Mouse (Mus musculus) lung, postnatal 10 days (tissue): ENCODE measurements around the gene Prr5l.
"Not testable (repeated sequence)": the region's sequence is repeated elsewhere in the genome, so short reads cannot be mapped to it uniquely, and the experiment has no call there.

Experiments
- DNase-seq: peaks from one replicate; pipeline ENCODE4 v3.0.0; 2021

Gene Prr5l

DNA sequence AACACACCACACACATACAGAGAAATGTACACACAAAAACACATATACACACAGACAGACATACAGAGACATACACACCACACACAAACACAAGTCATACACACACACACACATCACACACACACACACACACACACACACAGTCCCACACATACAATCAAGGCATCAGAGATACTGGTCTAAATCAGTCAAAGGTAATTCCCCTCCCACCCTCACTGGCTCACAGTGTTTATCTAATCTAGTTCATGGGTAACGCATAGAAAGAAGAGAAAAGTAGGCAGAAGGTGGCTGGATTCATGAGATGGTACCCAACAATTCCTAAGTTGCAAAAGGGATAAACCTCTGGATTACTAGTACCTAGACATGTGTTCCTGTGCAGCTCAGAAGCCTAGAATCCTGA is 120.9 kb downstream of the Prr5l start:
- DNase-seq: no peak

DNA sequence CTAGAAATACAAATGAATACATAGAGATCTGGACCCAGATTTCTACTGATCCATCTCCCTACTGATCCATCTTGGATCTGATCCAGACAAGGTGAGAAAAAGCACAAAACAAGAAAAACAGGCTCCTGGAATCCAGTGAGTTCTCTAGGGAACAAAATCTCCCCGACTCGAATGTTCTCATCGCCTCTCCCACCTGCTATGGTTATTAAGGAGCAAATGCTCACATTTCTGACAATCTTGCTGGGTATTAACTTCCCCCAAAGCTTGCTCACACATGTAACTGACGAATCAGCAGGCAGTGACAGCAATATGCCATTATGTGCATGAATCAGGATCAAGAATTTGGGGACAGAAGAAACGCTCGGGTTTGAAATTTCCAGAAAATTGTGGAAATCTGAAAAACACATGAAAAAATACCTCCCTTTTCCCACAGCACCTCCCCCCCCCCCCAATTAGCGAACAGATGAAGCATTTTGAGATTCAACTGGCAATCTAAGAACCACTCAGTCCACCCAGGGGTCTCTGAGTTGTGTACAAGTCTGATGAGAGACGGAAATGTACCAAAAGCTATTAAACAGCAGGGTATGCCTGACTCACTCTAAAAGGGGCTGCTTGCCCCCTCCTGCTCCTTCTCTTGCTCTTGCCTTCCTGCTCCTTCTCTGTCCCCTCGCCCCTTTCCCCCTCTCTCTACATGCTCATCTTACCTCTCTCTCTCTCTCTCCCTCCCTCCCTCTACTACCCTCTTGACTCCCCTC is 123.1 kb downstream of the Prr5l start:
- DNase-seq: no peak

DNA sequence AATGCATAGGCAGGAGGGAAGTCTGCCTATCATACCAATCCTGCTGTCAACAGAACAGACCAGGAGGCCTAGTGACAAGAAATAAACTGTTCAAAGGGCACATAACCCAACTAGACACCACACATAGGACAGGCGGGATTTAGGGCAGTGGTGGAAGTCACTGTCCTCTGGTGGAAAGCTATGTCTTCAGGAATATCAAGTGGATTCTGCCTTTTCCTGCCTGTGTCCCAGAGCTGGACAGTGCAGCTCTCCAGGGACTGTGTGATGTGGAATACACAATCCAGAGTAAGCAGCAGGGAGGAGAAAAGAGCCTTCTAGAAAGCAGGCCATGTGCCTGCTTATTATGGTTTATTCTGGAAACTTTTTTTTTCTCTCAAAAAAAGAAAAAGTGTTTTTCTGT is 125.0 kb downstream of the Prr5l start:
- DNase-seq: no peak

DNA sequence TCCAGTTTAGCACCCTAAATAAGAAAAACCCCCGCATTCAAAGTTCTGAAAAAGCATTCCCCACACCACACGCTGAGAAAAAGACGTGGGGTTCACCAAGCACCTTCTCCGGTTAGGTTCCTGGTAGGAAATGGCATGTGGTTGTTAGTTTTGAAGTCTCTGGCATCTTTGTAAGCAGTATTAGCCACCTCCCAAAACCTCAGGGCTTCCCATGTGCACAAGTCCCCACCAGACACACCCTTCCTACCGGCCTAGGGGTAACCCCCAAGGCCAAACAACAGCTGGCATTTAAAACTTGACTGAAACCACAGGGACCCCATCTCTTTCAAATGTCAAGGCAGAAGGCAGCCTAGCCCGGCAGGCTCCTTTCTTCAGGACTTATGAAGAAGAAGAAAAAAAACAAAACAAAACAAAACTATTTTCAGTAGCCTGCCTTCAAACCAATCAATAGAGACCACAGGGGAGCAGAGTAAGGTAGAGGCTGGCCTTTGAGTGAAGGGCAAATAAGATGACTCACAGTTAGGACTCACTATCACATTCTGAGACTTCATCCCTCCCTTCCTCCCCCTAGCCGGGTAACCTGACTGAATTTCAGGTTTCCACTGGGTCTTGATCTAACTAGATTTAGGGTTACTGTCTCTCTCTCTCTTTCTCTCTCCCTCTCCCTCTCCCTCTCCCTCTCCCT is 126.6 kb downstream of the Prr5l start:
- no peak for DNase-seq

DNA sequence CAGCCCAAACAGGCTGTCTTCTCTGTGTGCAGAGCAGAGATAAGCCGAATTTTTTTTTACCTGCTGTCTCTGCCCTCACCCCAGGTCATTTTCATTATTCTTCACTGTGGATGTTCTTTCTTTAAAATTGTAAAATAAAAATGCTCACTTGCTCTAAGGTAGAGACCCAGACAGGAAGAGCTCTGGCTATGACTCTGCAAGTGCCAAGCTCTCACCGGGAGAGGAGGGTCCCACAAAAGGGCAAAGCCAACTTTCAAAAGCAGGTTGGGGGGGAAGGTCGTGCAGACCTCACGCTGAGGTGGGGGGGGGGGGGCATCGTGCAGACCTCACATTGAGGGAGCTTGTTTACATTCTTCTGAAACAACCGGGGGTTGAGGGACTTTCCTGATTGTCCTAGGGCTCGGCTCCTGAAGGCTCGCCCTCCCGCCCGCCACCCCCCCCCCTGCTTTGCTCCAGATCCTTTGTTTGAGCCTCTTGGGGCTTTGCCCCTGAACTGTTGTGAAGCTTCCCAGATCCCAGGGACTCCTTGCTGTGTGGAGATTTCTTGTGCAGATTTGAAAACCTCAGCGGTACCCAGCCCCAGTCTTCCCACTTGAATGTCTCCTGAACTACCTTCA is 127.8 kb downstream of the Prr5l start:
- DNase-seq: no peak

DNA sequence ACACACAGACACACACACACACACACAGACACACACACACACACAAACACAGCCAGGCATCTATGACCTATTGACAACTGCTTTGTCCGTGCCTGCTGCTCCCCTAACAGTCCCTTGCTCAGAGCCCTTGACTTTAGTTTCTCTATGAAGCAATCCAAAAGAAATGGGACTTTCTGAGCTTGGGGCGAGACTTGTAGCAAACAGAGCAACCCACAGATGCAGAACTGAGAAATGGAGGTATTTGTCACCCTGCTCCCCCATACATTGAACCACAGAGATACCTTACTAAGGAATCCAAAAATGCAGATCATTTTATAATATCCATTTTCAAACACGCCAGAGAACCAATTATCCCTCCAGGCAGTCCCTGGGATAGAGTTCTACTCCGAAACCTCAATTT is 128.4 kb downstream of the Prr5l start:
- no peak for DNase-seq

DNA sequence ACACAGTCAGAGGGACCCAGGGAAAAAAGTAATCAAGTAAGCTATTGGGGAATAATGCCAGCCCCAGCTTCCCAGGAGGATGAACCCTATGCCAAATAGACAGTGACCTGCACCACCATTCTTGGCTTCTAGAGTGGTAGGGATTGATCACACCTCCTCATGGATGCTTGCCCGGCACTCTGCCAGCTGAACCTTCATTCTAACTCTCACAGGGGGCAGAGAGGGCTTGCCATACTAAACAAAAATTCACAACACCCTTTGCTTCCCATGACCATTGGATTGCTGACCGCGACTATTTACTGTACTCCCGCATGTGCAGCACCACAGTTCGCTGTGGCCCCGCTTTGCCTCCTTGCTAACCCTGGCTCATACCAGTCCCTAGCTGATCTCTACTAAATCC is 129.8 kb downstream of the Prr5l start:
- peak; percentile 78 for DNase-seq

DNA sequence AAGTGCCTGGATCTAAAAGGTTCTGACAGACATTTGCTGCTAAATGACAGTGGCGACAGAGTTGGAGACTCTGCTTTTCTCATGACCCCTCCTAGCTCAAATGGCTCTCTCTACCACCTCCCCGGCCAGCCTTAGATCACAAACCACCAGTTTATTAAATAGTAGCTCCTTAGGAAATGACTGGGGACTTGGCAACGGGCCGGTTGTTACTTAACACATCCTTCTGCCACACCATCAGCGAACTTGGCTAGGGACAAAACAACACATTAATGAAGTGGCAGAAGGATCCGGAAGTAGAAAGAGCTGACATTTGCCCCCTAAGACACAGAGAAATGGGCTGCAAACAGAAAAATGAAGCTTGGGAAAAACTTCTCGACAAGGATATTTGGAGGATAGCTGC is 130.4 kb downstream of the Prr5l start:
- DNase-seq: peak; percentile 94

DNA sequence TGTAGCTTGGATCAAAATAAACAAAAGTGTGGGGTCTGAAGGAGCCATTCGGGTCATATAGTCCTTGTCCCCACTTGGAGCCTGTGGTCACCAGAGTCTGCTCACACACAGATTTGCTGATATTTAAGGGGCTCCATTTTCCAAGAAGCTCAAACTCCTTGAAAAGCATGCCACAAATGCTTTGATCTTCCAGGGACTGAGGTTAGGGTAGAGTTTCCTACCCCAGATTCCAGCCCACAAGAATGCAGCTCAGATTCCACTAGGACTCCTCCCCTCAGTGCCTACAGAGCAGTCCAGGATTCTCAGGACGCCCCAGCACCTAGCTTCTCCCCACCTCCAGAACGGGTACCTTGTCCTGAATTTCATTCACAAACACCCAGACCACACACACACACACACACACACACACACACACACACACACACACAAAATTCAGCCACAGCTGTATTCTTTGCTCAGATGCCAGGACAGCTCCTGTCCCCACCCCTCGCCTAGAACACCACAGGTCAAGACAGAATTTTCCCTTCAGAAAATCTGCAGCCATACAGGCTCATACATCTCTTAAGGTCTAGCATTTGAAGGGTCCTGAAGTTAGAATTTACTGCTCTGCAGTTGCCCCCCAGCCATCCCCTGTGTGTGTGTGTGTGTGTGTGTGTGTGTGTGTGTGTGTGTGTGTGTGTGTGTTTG is 131.4 kb downstream of the Prr5l start:
- no peak for DNase-seq

DNA sequence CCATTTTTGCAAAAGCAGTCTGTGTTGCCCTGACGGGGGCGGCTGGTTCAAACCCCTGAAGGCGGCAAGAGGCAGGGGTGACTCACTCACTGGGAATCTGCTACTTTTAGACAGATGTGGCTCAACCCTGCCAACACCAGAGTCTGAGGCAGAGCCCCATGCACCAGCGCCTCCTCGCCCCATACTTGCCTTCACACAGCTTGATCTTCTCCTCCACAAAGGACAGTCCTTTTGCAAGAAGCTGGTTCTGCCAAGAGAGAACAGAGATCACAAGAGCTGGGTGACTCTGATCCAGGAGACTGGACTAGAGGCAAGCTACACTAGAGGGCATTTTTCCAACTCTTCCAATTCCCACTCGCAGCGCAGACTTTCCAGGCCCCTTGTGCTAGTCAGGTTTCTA is 136.3 kb downstream of the Prr5l start:
- peak; percentile 66 for DNase-seq

DNA sequence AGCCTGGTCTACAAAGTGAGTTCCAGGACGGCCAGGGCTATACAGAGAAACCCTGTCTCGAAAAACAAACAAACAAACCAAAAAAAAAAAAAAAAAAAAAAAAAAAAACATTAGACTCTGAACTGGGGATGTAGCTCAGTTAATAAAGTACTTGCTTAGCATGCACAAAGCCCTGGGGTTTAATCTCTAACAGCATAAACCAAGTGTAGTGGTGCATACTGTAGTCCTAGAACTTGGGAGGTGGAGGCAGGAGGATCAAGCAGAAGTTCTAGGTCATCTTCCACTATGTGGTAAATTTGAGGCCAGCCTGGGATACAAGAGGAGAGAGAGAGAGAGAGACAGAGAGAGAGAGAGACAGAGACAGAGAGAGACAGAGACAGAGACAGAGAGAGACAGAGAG is 137.2 kb downstream of the Prr5l start:
- DNase-seq: not testable (repeated sequence)

DNA sequence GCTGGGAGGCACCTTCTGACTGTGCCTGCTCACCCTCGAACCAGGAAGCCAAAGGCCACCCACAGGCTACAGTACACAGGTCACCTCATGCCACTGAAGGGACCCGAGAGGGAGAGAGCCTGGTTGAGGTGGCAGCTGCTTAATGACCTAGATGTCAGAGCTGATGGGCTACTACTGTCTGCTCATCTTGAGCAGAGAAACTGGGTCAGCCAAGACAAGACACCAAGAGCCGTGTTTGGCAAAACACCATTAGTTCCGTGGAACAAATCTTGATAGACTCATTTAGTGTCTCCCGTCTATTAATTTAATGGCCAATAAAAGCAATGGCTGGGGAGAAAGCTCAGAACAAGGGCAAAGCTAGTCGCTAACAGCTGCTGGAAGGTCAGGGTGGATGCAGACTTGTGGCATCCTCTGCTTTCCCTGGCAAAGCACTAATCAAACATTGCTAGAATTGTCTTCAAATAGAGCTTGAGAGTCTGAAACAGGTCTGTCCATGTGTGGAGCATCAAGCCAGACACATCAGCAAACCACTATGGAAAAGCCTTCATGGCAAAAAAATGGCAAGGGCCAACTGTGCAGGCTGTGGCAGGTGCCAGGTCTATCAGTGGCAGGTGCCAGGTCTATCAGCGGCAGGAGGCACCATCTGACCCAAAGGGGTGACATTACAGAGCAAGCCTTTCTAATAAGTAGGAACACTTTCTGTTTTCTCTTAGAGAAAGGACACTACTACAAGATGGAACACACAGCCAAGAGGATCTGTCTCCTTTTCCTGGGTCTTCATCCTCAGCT is 140.6 kb downstream of the Prr5l start:
- no peak for DNase-seq

DNA sequence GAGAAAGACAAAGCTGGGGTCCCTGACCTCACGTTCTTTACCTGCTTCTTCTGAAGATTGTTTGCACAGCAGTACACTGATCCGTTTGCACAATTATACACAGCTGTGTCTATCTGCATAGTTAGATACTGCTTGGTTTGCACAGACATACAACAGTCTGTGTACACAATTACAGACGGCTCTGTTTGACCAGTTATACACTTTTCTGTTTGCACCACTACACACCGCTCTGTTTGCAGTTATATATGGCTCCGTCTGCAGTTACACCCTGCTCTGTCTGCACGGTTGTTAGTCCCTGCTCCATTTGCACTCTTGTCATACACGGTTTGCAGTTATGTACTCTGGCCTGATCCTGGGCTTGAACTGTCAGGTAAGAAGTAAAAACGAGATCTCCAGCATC is 141.2 kb downstream of the Prr5l start:
- DNase-seq: no peak

DNA sequence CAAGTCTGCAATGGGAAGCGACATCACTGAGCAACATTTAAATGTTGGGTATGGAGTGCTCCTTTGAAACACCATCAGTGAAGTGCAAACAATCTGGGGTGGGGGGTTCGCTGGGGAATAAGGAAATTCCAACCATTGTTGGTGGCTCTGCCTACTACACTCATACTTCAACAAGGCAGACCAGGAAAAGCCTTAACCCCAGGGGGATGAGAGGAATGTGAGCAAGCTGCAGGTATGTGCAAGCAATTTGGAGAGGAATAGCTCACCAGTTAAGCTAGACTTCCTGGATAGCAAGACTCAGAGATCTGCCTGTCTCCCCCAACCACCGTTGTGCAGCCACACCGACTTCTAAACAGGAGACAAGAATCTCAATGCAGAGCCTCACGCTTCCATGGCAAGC is 142.9 kb downstream of the Prr5l start:
- DNase-seq: no peak

DNA sequence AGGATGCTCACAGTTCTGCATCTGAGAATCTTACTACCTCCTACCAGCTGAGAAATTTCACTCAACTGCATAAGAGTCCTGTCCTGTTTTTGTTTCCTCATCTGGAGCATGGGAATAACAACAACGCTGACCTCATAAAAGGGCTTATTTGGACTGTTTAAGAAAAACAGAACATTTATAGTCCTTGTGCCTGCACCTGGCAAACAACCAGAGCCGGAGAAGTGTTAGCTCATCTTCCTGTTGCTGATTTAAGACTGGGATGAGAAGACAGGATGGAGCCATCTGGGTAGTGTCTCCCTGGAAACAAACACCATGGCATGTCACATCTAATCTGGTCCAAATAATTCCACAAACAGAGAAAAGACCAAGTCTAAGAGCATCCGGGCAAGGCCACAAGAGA is 149.3 kb downstream of the Prr5l start:
- DNase-seq: peak; percentile 85

DNA sequence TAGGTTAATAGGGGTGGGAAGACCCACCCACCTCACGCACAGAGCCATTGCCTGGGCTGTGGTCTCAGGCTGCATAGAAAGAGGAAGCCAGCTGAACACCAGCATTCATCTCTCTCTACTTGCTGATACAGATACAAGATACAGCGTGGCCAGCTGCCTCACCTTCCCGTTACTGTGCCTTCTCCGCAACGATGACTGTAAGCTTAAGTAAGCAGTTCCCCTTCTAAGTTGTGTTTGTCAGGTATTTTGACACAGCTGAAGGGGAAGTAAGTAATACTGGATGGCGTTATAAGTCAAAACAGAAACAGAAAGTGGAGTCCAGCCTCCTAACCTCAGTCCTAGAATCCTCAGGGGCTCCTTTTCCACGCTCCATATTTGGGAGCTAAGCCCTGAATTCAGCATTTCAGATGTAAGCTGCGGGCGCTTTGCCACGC is 150.0 kb downstream of the Prr5l start:
- no peak for DNase-seq

DNA sequence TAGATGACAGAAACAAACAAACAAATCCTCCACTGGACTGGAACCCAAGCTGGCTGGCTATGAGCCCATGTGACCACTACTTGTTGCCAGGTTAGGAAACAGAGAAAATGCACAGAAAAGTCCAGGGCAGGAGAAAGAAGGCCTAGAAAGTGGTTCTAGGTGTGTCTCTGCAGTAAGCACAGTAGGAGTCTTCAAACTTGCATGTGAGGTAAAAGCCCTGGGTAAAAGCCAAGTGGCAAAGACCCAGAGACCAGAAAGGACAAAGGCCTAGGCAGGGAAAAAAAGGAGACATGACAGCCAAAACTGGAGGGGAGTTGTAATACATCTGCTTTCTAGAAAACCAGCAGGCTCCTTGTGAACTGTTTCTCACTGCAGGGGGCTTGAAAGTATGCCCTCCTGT is 151.9 kb downstream of the Prr5l start:
- DNase-seq: peak; percentile 44

DNA sequence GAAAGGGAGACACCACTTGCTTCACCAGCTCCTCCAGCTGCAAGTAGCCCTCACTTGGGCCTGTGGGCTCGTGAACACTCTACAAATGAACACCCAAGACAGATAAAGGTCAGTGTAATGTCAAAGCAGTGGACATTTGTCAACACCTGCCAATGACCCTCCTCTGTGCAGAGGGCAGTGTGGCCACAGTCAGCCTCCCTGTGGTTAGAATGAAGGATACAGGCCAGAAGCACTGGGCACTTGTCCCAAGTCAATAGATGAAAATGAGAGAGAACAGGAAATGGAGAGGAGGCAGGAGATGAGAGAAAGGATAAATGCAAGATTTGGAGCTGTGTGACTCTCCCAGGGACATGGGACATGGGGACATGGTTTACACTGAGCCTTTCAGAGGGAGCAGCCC is 153.4 kb downstream of the Prr5l start:
- DNase-seq: no peak

DNA sequence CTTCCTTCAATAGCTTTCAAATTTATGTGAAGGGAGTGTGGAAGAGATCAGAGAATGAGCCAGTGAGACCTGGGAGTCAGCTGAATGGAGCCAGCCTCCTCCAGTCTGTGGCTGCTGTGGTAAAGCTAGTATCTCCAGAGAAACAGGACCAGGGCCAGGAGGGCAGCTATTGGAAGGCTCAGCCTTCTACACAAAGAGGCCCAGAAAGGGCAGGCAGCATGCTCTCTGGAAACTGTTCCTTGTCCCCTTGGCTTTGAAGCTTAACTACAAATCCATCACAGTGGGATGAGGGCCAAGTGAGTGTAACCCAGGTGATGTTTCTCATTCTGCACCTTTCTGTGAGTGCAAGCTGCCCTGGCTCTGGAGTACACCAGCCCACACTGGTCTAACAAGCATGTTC is 155.0 kb downstream of the Prr5l start:
- DNase-seq: no peak

DNA sequence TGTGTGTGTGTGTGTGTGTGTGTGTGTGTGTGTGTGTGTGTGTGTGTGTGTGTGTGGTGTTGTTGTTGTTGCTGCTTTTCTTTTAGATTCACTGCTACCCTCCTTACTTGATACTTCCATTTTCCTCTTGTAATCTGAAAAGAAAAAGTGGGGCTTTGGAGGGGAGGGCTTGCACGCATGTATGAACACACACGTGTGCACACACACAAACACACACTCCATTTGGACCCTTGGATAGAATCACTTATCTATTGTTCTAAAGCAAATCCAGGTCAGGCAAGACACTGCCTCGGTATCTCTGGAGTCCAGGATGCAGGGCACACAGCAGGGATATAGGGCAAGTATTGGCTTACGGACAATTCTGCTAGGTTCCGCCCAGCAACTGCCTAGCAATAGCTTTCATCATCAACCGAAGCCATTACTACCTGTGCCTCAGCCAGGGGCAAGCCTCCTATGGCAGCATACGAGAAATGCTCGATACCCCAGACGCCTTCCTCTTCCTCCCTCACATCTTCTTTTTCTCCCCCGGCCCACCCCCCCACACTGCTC is 159.4 kb downstream of the Prr5l start:
- no peak for DNase-seq

DNA sequence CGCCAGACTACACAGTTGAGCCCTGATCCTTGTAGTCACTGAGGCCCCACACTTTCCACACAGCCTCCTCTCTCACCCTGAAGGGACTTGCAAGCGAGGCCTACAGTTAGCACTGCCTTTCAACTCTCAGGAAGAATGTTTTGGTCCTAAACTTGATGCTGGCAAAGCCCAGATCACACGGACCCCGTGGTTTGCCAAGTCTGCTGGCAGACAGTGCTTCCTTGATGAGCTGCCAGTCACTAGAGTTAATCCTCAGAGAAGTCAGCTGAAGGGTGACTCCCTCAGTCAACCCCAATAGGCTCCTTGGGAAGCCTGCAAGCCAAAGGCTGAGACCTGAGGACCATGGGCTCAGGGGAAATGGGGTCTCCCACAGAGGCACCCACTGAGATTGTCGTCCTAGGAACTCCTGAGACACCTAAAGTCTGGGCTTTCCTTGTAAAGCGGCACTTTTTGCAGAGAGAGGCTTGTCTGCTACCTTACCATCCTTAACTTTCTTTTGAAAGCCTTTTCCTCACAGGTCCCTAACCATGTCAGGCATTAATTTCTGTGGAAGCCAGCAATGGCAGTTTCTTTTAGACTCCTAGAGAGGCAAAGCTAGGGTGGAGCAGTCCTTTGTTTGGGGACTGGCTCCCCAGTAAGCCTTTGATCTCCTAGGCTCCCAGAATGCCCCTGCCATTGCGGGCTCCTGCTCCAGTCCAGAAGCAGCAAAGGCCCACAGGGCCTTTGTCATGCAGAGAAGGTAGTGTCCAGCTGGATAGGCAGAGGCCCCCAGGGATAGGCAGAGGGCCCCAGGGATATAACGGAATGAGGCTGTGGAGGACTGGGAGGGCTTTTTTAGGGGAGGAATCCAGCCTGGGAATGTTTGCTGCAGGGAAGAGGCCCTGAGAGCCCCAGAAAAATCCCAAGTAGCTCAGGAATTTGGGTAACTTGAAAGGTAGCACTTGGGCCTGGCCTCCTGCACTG is 160.2 kb downstream of the Prr5l start:
- DNase-seq: peak; percentile 54
